In the genomic region with DNA sequence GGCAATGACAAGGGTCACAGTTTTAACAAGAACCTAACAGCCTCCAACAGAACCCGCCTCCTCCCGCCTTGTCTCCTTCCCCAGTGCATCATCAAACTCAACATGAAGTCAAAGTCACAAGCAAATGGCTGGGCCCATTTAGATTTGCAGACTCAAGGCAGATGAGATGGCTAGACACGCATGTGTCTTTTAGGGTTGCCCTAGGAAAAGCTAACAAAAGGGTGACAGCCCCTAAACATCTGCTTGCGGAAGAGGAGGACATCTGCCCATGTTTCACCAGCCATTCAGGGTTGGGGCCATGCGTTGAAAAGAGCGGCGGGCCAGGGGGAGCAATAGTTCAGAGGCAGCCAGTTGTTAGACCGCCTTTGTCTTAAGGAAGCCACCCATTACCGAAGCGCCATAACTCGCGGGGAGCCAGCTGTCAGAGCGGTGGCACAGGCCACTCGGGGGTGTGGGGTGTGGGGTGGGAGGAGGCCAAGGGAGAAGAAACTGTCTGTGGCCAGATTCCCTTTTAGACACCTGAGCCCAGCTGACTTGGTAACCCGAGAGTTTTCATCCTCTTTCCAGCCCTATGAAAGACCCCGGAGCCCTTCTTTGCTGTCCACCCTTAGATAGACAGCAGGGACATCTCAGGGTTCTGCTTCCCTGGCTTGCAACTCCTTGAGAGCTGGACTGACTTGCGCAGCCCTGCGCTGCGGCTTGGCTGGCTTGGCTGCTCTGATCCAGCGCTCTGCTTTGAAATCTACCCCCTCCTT, we compare ENCODE assay signal across 8 mouse cellular contexts. TPM values are rescaled to one million over a fixed set of nuclear protein-coding genes. Genes with fewer than 3 reads are reported as not detected.
A peak's percentile ranks its signal among the peaks of the same experiment; 100 is the strongest.
DNase-seq lines count a peak whose midpoint lies in the region; ATAC-seq lines count a peak whose summit lies in the region.

No protein-coding gene starts in this region.

- peaks cover 4% of the 10 kb centered on the region; the same call in 1 of the 2 replicates for H3K36me3 ChIP-seq in kidney, embryonic 15.5 days
- H3K36me3 ChIP-seq in hindbrain, embryonic 16.5 days (ENCODE audit: control insufficient read depth, insufficient read depth, low read length), result no peaks in the 10 kb centered on the region
- H3K36me3 ChIP-seq in neural tube, embryonic 11.5 days (ENCODE audit: control insufficient read depth, insufficient read depth, low read length), result no peaks in the 10 kb centered on the region

- no peak overlapping the region for H3K9ac ChIP-seq in kidney, embryonic 15.5 days
- peak overlapping the region; percentile 96 for H3K9ac ChIP-seq in hindbrain, embryonic 16.5 days (ENCODE audit: low read depth, low read length)
- peak overlapping the region; percentile 79 for H3K9ac ChIP-seq in neural tube, embryonic 11.5 days (ENCODE audit: low read length)

- peaks cover 50% of the 10 kb centered on the region for H3K4me1 ChIP-seq in kidney, embryonic 15.5 days
- peaks cover 33% of the 10 kb centered on the region for H3K4me1 ChIP-seq in hindbrain, embryonic 16.5 days (ENCODE audit: control insufficient read depth, insufficient read depth, low read depth, low read length)
- peaks cover 10% of the 10 kb centered on the region for H3K4me1 ChIP-seq in neural tube, embryonic 11.5 days (ENCODE audit: control insufficient read depth, insufficient read depth, low read length)

- peak overlapping the region; percentile 94 for H3K27ac ChIP-seq in kidney, embryonic 15.5 days
- H3K27ac ChIP-seq in hindbrain, embryonic 16.5 days (ENCODE audit: low read depth, low read length), result peak overlapping the region; percentile 97
- H3K27ac ChIP-seq in neural tube, embryonic 11.5 days (ENCODE audit: low read depth, low read length), result peak overlapping the region; percentile 85

- DNase-seq in kidney, postnatal 25 days, result no peak
- DNase-seq in embryo, embryonic 9.5 days (ENCODE audit: extremely low spot score), result peak; percentile 31
- DNase-seq in neural tube, embryonic 11.5 days (ENCODE audit: low spot score), result peak; percentile 65
- DNase-seq in natural killer cell, adult 2 months (ENCODE audit: low spot score in 2 of 2), result no peak
- DNase-seq in c-Kit-positive CD71-positive TER-119-positive erythroid progenitor cells, embryonic 14.5 days (ENCODE audit: low spot score), result no peak
- DNase-seq in frontal cortex, postnatal 36 days (ENCODE audit: low spot score in 2 of 2), result no peak

- peak; percentile 89 for ATAC-seq in kidney, embryonic 15.5 days (replicated peaks; ENCODE audit: low FRiP score)
- peak; percentile 27 for ATAC-seq in hindbrain, embryonic 16.5 days
- peak; percentile 60 for ATAC-seq in neural tube, embryonic 11.5 days (ENCODE audit: insufficient read depth, low FRiP score, low TSS enrichment)

- peak overlapping the region; percentile 93 for H3K4me2 ChIP-seq in kidney, embryonic 15.5 days
- peak overlapping the region; percentile 74 for H3K4me2 ChIP-seq in hindbrain, embryonic 16.5 days (ENCODE audit: low read length)
- H3K4me2 ChIP-seq in neural tube, embryonic 11.5 days (ENCODE audit: low read depth), result peak overlapping the region; percentile 93

- WGBS in kidney, embryonic 15.5 days, result 14% methylated on average over 20 of the region's 20 CpGs
- 9% methylated on average over 20 of the region's 20 CpGs for WGBS in hindbrain, embryonic 16.5 days
- 6% methylated on average over 20 of the region's 20 CpGs for WGBS in neural tube, embryonic 11.5 days

- H3K27me3 ChIP-seq in kidney, embryonic 15.5 days, result peaks cover 55% of the 10 kb centered on the region
- no peaks in the 10 kb centered on the region for H3K27me3 ChIP-seq in hindbrain, embryonic 16.5 days (replicated peaks; ENCODE audit: control insufficient read depth, insufficient read depth, low read length)
- H3K27me3 ChIP-seq in neural tube, embryonic 11.5 days (ENCODE audit: control insufficient read depth, insufficient read depth, low read length), result peaks cover 10% of the 10 kb centered on the region; the same call in 1 of the 2 replicates

- H3K4me3 ChIP-seq in kidney, embryonic 15.5 days (replicated peaks), result peak overlapping the region; percentile 59
- peak overlapping the region; percentile 86 for H3K4me3 ChIP-seq in hindbrain, embryonic 16.5 days (ENCODE audit: low read length)
- peak overlapping the region; percentile 62 for H3K4me3 ChIP-seq in neural tube, embryonic 11.5 days (ENCODE audit: low read depth, low read length)

- H3K9me3 ChIP-seq in kidney, embryonic 15.5 days (replicated peaks), result no peaks in the 10 kb centered on the region
- no peaks in the 10 kb centered on the region for H3K9me3 ChIP-seq in hindbrain, embryonic 16.5 days (ENCODE audit: control insufficient read depth, low read length)
- H3K9me3 ChIP-seq in neural tube, embryonic 11.5 days (ENCODE audit: control insufficient read depth, low read length), result no peaks in the 10 kb centered on the region

RNA-seq across cellular contexts. Expression of a gene that starts 0.5 kb away (rescaled TPM):
- 49.4 and 52.8 TPM in 2 replicates for polyA plus RNA-seq in kidney, embryonic 15.5 days (2015; fragmentation: Nextera tagmentation; extraction: Ambion mirVana)
- polyA plus RNA-seq in hindbrain, embryonic 16.5 days (2015; fragmentation: Nextera tagmentation; extraction: Ambion mirVana), result 119 and 128 TPM in 2 replicates
- 35.3 and 40.1 TPM in 2 replicates for polyA plus RNA-seq in neural tube, embryonic 11.5 days (2014; fragmentation: Nextera tagmentation; extraction: Ambion mirVana)

Comparison
In these comparisons a context has a peak if more than half of its experiments do, and no peak if none do; other contexts are left out.
1. ATAC-seq: peak in every context shown above with its lines; median percentile 89 in kidney, embryonic 15.5 days; 60 in neural tube, embryonic 11.5 days; 27 in hindbrain, embryonic 16.5 days.
2. DNase-seq: peak in embryo, embryonic 9.5 days (single experiment) and neural tube, embryonic 11.5 days (single experiment); none in kidney, postnatal 25 days (0 of 2), natural killer cell, adult 2 months (0 of 2), c-Kit-positive CD71-positive TER-119-positive erythroid progenitor cells, embryonic 14.5 days (single experiment) and frontal cortex, postnatal 36 days (0 of 2).
3. Peak in every context shown above with its lines, with median percentiles within 50 percentile points of each other: H3K27ac ChIP-seq, H3K4me2 ChIP-seq and H3K4me3 ChIP-seq.